Mouse (Mus musculus): ENCODE measurements around the gene Eif2b5.

- TF ChIP-seq POLR2A (IDR thresholded peaks at IDR 0.05; ENCODE audit: insufficient read depth, low read length) (no peak), CTCF (IDR thresholded peaks at IDR 0.05; ENCODE audit: low read depth, low read length) (no peak), EP300 (IDR thresholded peaks at IDR 0.05; ENCODE audit: insufficient read depth, low read depth, low read length) (no peak)
Measured at GRCm38 (mm10) chr16:20549161-20549560, 50.5 kb downstream of the Eif2b5 start.
